Mouse (Mus musculus) liver, embryonic 11.5 days (tissue): ENCODE measurements at regions not wholly inside any gene's neighbourhood (a gene's known extent, or its start where the extent isn't known, plus 50 kb on each side); places are given as distances from the start of the nearest gene placed in this dataset.

Experiments used
- ATAC-seq: fragments of 200-750 bp; cut with Nextera tagmentation; replicated peaks from 2 replicates; pipeline ENCODE4 v1.8.0; 2017; ENCODE audit warnings: moderate number of reproducible peaks, mild to moderate bottlenecking, moderate TSS enrichment, moderate library complexity; ENCODE audit not compliant: low FRiP score
- DNase-seq: peaks from one replicate; pipeline ENCODE4 v3.0.0-alpha.2; 2017; ENCODE audit warnings: low spot score
- H3K27ac ChIP-seq: fragments of 300-500 bp; sonication (generic); 2 replicates; pipeline ENCODE4 v1.5.1; 2014; ENCODE audit warnings: mild to moderate bottlenecking, low read depth, low read length, control low read depth
- H3K27me3 ChIP-seq: fragments of 300-500 bp; sonication (generic); replicated peaks from 2 replicates; pipeline ENCODE4 v1.6.1; 2014; ENCODE audit warnings: low read length, mixed read lengths; ENCODE audit not compliant: control insufficient read depth, insufficient read depth
- H3K36me3 ChIP-seq: fragments of 300-500 bp; sonication (generic); 2 replicates; pipeline ENCODE4 v1.6.1; 2014; ENCODE audit warnings: mild to moderate bottlenecking, low read length, moderate library complexity, mixed read lengths; ENCODE audit not compliant: control insufficient read depth, insufficient read depth
- H3K4me1 ChIP-seq: fragments of 300-500 bp; sonication (generic); replicated peaks from 2 replicates; pipeline ENCODE4 v1.6.1; 2014; ENCODE audit warnings: low read length, mixed read lengths; ENCODE audit not compliant: control insufficient read depth, insufficient read depth
- H3K4me2 ChIP-seq: fragments of 300-500 bp; sonication (generic); 2 replicates; pipeline ENCODE4 v1.6.1; 2014; ENCODE audit warnings: mild to moderate bottlenecking, control low read depth, moderate library complexity
- H3K4me3 ChIP-seq: fragments of 300-500 bp; sonication (generic); 2 replicates; pipeline ENCODE4 v1.5.1; 2014; ENCODE audit warnings: low read depth, low read length, control low read depth
- H3K9ac ChIP-seq: fragments of 300-500 bp; sonication (generic); 2 replicates; pipeline ENCODE4 v1.6.1; 2014; ENCODE audit warnings: low read depth, low read length, control low read depth
- H3K9me3 ChIP-seq: fragments of 300-500 bp; sonication (generic); 2 replicates; pipeline ENCODE4 v1.6.1; 2016; ENCODE audit warnings: low read length, inconsistent platforms, mixed read lengths; ENCODE audit not compliant: control insufficient read depth
- WGBS: fragments of 180-500 bp; shearing (Covaris S2); extraction: QIAGEN DNeasy Blood & Tissue Kit; methylation state at CpG from one replicate; pipeline ENCODE4 v1.1.7; 2014; 5-methylcytosine and 5-hydroxymethylcytosine counted together

DNA sequence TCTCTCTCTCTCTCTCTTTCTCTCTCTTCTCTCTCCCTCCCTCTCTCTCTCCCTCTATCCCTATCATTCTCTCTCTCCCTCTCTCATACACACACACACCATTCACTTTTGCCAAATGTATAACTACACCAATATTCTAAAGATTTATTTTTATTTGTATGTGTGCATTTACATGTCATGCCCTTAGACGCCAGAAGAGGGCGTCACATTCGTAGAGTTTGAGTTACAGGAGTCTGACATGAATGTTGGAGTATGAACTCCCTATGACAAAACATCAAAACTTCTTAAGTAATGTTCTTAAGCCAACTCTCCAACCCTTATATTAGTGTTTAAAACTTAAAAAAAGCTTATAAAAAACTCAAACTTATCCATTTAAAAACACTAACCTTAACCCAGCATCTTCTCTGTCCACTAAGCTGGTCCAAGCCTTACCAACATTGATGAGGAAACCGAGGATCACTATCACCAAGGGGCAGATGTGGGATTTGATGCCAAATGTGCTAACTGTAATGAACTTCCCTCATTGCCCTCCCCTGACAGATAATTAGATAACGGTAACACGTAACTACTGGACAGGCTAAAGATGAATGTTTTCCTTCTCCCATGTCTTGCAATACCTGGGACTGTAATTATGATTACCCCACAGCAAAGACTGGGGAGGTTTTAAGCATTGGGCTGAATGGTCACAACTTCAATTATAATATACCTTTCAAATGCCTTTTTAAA, 176.7 kb downstream of the Tm2d1 start:
- Histone ChIP-seq H3K9ac (no peak overlapping the region), H3K4me1 (no peaks in the 10 kb centered on the region), H3K4me2 (no peak overlapping the region), H3K4me3 (no peak overlapping the region), H3K9me3 (no peaks in the 10 kb centered on the region), H3K27me3 (no peaks in the 10 kb centered on the region), H3K36me3 (no peaks in the 10 kb centered on the region), H3K27ac (no peak overlapping the region)
- ATAC-seq = no peak
- no peak for DNase-seq
- 38% methylated on average over 6 of the region's 6 CpGs for WGBS

DNA sequence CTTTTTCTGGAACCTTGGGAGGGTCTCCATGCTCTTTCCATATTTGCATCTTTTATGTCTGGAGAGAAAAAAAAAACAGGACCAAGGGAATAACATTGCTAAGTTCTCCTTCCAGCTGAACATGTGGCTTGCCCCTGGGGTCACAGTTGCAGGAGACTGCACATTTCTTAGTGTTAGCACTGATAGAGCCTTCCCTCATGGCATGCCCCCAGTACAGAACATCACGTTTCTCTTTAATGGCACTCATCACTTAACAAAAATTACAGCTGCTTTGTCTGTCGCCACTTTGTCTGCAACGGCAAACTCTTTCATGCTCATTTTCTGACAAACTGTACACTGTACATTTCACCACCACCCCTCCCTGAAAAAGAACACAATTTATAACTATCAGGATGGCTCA, 180.0 kb downstream of the Tm2d1 start:
- ATAC-seq (no peak), DNase-seq (no peak)
- H3K9me3 ChIP-seq = no peaks in the 10 kb centered on the region
- no peaks in the 10 kb centered on the region for H3K27me3 ChIP-seq
- H3K4me2 ChIP-seq = no peak overlapping the region
- no peak overlapping the region for H3K9ac ChIP-seq
- H3K4me3 ChIP-seq = no peak overlapping the region
- 77% methylated on average over 3 of the region's 3 CpGs for WGBS
- H3K27ac ChIP-seq = no peak overlapping the region
- no peaks in the 10 kb centered on the region for H3K36me3 ChIP-seq
- H3K4me1 ChIP-seq = no peaks in the 10 kb centered on the region

DNA sequence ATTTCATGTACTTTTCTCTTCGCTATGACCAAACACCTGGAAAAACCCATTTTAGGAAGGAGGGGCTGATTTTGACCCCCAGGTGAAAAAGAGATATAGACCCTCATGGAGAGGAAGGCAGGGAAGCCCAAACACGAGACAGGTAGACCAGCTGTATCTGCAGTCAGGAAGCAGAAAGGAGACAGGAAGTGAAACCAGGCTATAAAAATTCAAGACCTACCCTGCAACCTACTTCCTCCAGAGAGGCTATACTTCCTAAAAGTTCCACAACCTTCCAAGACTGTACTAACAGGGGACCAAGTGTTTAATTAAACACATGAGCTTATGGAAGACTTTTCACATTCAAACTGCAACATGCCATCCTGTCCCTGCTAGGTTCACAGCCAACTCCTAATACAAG, 180.9 kb downstream of the Tm2d1 start:
- Histone ChIP-seq H3K9me3 (no peaks in the 10 kb centered on the region), H3K9ac (no peak overlapping the region), H3K4me1 (no peaks in the 10 kb centered on the region), H3K4me2 (no peak overlapping the region), H3K27me3 (no peaks in the 10 kb centered on the region), H3K36me3 (no peaks in the 10 kb centered on the region), H3K4me3 (no peak overlapping the region), H3K27ac (no peak overlapping the region)
- WGBS = 62% methylated on average over 2 of the region's 2 CpGs
- ATAC-seq (no peak), DNase-seq (no peak)

DNA sequence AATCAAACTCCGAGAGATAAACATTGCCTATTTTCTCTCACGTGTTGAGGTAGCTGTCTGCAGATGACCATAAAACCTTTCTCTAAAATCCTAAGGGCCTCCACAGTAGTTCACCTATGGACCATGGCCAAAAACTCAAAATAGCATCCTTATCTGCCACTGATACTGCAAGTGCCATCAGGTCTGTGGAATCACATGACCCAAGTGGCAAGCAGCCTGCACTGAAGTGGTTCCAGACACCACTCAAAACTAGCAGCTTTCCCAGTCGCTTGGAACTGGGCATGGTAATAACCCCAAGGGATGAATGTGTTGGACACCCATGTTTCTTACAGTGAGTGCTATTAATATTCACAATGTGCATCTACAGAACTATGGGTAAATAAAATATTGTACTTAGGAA, 182.0 kb downstream of the Tm2d1 start:
- 79% methylated on average over 3 of the region's 3 CpGs for WGBS
- H3K9ac ChIP-seq = no peak overlapping the region
- no peaks in the 10 kb centered on the region for H3K36me3 ChIP-seq
- no peak overlapping the region for H3K27ac ChIP-seq
- H3K4me3 ChIP-seq = no peak overlapping the region
- ATAC-seq (no peak), DNase-seq (no peak)
- no peaks in the 10 kb centered on the region for H3K9me3 ChIP-seq
- H3K4me1 ChIP-seq = no peaks in the 10 kb centered on the region
- H3K4me2 ChIP-seq = no peak overlapping the region
- H3K27me3 ChIP-seq = no peaks in the 10 kb centered on the region

DNA sequence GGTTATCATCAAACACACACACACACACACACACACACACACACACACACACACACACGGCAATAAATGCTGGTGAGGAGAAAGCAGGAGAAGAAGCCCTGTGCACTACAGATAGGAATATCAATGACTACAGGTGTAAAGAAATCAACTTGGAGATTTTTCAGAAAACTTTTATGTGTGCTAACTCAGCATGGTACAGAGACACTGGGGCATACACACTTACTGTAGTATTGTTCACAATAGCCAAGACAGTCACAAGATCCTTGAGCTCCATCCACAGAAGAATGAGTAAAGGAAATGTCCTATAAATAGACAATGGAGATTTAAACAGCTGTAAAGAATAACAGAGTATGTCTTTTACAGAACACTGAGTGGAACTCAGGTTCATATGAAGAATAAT, 182.4 kb downstream of the Tm2d1 start:
- WGBS = 58% methylated on average over 1 of the region's 1 CpGs
- Histone ChIP-seq H3K4me2 (no peak overlapping the region), H3K36me3 (no peaks in the 10 kb centered on the region), H3K9ac (no peak overlapping the region), H3K9me3 (no peaks in the 10 kb centered on the region), H3K27ac (no peak overlapping the region), H3K4me1 (no peaks in the 10 kb centered on the region), H3K27me3 (no peaks in the 10 kb centered on the region), H3K4me3 (no peak overlapping the region)
- ATAC-seq (no peak), DNase-seq (no peak)

DNA sequence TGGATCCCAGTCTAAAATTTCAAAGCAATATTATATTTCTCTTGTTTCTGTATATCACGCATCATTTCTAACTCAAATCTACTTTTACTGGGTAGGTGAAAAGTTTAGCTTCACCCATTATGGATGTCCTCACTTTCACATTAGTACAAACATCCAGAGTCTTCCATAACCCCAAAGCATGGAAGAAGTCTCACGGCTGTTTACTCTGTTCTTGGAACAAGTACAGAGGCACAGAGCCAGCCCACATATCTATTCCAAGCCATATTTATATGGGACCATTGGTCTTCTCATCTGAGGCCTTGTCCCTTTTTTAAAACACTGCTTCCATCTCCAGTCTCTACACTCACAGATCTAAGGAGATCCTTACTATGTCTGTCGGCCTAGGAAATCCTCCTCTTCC, 192.8 kb downstream of the Tm2d1 start:
- H3K9me3 ChIP-seq = no peaks in the 10 kb centered on the region
- WGBS = 86% methylated on average over 3 of the region's 3 CpGs
- no peak overlapping the region for H3K4me3 ChIP-seq
- no peak overlapping the region for H3K27ac ChIP-seq
- no peak overlapping the region for H3K4me2 ChIP-seq
- ATAC-seq (no peak), DNase-seq (no peak)
- no peaks in the 10 kb centered on the region for H3K27me3 ChIP-seq
- no peaks in the 10 kb centered on the region for H3K36me3 ChIP-seq
- no peaks in the 10 kb centered on the region for H3K4me1 ChIP-seq
- no peak overlapping the region for H3K9ac ChIP-seq

DNA sequence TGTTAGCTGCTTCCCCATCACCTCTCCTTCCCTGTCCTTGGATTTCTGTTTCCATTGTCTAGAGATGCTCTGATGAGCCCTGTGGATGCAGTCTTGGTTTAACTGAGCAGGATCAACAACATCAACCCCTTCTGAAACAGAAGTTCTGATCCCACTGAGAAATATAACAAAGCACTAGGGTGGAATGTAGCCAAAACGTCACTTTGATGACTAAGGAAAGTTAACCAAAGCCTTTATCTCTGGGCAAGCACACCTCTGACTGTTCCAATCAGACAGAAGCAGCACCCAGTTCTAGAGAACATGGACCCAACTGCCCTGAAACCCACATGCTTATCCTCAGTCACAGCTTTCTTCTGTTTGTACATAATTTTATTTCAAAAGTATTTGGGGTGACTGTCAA, 193.2 kb downstream of the Tm2d1 start:
- Histone ChIP-seq H3K4me2 (no peak overlapping the region), H3K4me3 (no peak overlapping the region), H3K9me3 (no peaks in the 10 kb centered on the region), H3K9ac (no peak overlapping the region), H3K4me1 (no peaks in the 10 kb centered on the region), H3K27ac (no peak overlapping the region), H3K36me3 (no peaks in the 10 kb centered on the region), H3K27me3 (no peaks in the 10 kb centered on the region)
- ATAC-seq (peak; percentile 88), DNase-seq (no peak)
- WGBS = 35% methylated on average over 1 of the region's 1 CpGs

DNA sequence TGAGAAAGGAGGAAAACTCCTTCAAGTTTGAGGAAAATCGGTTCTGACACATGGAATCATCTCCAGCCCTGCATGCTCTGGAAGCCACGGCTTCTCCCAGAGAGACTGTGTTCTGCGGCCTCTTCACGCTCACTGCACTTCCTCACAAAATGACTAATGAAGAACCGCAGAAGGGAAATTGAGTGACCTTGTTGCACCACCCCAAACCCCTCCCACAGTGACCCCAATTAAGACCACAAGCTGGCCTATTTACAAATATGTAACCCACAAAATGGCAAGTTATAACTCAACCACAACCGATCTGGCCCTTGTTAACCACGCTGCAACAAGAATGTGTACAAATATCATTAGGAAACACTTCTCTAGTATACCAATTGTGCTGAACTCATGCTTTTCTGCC, 194.2 kb downstream of the Tm2d1 start:
- Histone ChIP-seq H3K9me3 (no peaks in the 10 kb centered on the region), H3K4me2 (no peak overlapping the region), H3K4me3 (no peak overlapping the region), H3K27me3 (no peaks in the 10 kb centered on the region), H3K9ac (no peak overlapping the region), H3K36me3 (no peaks in the 10 kb centered on the region), H3K27ac (no peak overlapping the region), H3K4me1 (no peaks in the 10 kb centered on the region)
- DNase-seq (no peak), ATAC-seq (no peak)
- WGBS = 78% methylated on average over 7 of the region's 7 CpGs

DNA sequence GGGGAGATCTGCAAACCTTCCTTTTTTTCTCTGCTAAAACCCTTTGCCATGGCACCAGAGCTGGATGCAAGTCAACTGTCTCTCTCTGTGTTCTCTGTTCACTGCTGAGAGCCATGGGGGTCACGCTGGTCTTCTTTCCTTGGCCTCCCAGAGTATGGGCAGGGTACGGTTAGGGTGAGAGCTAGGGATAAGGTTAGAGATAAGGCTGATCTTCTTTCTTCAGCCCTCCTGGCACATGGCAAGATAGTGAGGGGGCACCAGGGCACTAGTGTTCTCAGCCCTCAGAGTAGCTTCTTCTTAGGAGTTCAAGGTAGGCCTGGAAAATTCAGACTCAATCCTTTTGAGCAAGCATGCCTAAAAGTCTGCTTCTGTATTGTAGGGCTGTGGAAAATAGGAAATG, 196.1 kb downstream of the Tm2d1 start:
- Histone ChIP-seq H3K4me1 (no peaks in the 10 kb centered on the region), H3K9ac (no peak overlapping the region), H3K4me2 (no peak overlapping the region), H3K36me3 (no peaks in the 10 kb centered on the region), H3K4me3 (no peak overlapping the region), H3K27me3 (no peaks in the 10 kb centered on the region), H3K27ac (no peak overlapping the region), H3K9me3 (no peaks in the 10 kb centered on the region)
- ATAC-seq = peak; percentile 81
- WGBS = 60% methylated on average over 2 of the region's 2 CpGs
- no peak for DNase-seq
